Mouse (Mus musculus) G1E (cell line): ENCODE measurements around the gene Dguok. TPM values are rescaled to one million over a fixed set of nuclear protein-coding genes. Genes with fewer than 3 reads are reported as not detected.

Experiments
- ATAC-seq: 2 replicates; pipeline ENCODE4 v1.8.0; 2016; ENCODE audit warnings: mild to moderate bottlenecking; ENCODE audit not compliant: insufficient number of reproducible peaks, poor library complexity, low FRiP score, severe bottlenecking; ENCODE audit errors: extremely low read depth
- DNase-seq: peaks from one replicate; pipeline ENCODE4 v3.0.0; 2012; ENCODE audit warnings: low spot score
- H3K27me3 ChIP-seq: 2 replicates; pipeline ENCODE4 v1.6.1; 2012; ENCODE audit warnings: mild to moderate bottlenecking, low read length, inconsistent platforms; ENCODE audit not compliant: insufficient read depth
- H3K36me3 ChIP-seq: replicated peaks from 2 replicates; pipeline ENCODE3; 2012; ENCODE audit warnings: mild to moderate bottlenecking, inconsistent platforms
- H3K4me1 ChIP-seq: 2 replicates; pipeline ENCODE4 v1.6.1; 2012; ENCODE audit warnings: low read depth, low read length, inconsistent platforms, mixed read lengths; ENCODE audit not compliant: insufficient read depth
- H3K4me3 ChIP-seq: 2 replicates; pipeline ENCODE4 v1.5.1; 2012; ENCODE audit warnings: low read depth, mild to moderate bottlenecking, inconsistent platforms, low read length, moderate library complexity, mixed read lengths
- H3K9me3 ChIP-seq: replicated peaks from 2 replicates; pipeline ENCODE4 v1.6.1; 2012; ENCODE audit warnings: inconsistent platforms
- CTCF ChIP-seq: IDR thresholded peaks from 2 replicates; pipeline ENCODE4 v1.5.1; 2012; ENCODE audit warnings: low read depth, low read length, inconsistent platforms, mixed read lengths
- GATA1 ChIP-seq: IDR thresholded peaks from 2 replicates; pipeline ENCODE4 v1.6.1; 2012; ENCODE audit warnings: borderline replicate concordance, low read length, inconsistent platforms, mixed read lengths
- GATA2 ChIP-seq: IDR thresholded peaks from 2 replicates; pipeline ENCODE4 v1.6.1; 2012; ENCODE audit warnings: low read depth, low read length, inconsistent platforms, borderline replicate concordance
- POLR2AphosphoS5 ChIP-seq: IDR thresholded peaks from 2 replicates; pipeline ENCODE4 v1.6.1; 2012; ENCODE audit warnings: low read depth, low read length, inconsistent platforms; ENCODE audit not compliant: insufficient replicate concordance
- TAL1 ChIP-seq: conservative IDR thresholded peaks from 2 replicates; pipeline ENCODE4 v1.6.1; 2012; ENCODE audit warnings: low read depth, low read length, inconsistent platforms, mixed read lengths
- polyA plus RNA-seq: library from polyadenylated mRNA; stranded (reverse); fragments of >175 nt; gene quantifications from 2 replicates; pipeline ENCODE4 v1.2.3, GENCODE M21; 2012
- total RNA-seq, 2 experiments: library from RNA; stranded (forward) in 1 of 2; stranded (reverse) in 1 of 2; fragments of 200-1000 nt in 1 of 2; fragments of >200 nt in 1 of 2; fragmentation: Nextera tagmentation in 1 of 2; gene quantifications; 2 replicates each; pipeline ENCODE4 v1.2.3; 2014 to 2017

Dguok gene
- total and polyA plus RNA-seq, 3 experiments = 6.7 to 25.6 (median 25.1) TPM

DNA sequence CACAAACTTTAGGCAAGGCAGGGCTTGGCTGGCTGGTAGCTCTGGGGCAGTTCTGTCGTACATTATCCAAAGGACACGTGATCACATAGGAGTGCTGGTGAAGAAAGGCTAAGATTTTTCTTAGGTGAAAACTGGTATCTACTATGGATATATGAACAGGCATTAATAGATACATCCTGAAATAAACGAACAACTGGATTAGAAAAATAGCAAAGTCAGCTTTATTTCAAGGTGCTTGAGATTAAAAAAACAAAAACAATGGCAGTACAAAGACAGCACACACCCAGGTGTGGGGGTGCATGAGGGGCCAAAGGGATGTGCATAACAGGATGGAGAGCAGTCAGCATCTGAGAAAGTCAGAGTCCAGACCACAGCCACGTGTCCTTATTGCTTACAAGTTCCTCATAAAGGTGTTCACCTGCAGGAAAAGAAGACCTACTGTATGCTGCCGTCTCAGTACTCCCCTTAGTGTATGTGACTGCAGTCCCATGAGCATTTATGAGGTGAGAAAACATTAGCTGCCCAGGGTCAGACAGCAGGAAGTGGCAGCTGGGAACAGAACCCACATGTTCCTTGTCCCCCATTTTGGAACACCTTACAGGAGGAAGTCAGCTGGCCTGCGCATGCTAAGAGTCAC is 26.6 kb downstream of the Dguok start:
- DNase-seq = no peak
- Histone ChIP-seq H3K36me3 (peaks cover 47% of the 10 kb centered on the region), H3K4me3 (no peak overlapping the region), H3K27me3 (peaks cover 39% of the 10 kb centered on the region), H3K9me3 (no peaks in the 10 kb centered on the region), H3K4me1 (peaks cover 14% of the 10 kb centered on the region)
- TF ChIP-seq POLR2AphosphoS5 = no peak
- no peak for TF ChIP-seq GATA2
- no peak for TF ChIP-seq GATA1
- no peak for TF ChIP-seq TAL1
- no peak for ATAC-seq

DNA sequence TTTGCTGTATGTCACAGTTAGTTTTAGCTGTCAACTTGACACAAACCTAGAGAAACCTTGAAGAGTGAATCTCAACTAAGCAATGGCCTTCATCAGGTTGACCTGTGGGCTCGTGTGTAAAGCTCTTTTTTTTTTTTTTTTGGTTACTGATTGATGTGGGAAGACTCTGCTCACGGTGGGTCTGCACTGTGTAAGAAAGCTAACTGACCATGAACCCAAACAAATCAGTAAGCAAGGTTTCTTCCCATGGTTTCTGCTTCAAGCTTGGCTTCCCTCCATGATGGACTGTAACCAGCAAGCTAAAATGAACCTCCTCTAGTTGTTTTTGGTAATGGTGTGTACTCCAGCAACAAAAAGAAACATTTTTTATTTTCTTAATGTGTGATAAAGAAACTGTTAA is 27.6 kb downstream of the Dguok start:
- TF ChIP-seq CTCF (no peak), POLR2AphosphoS5 (no peak), TAL1 (no peak), GATA2 (no peak), GATA1 (no peak)
- DNase-seq (no peak), ATAC-seq (no peak)
- no peaks in the 10 kb centered on the region for H3K9me3 ChIP-seq
- H3K4me3 ChIP-seq = no peak overlapping the region
- peaks cover 48% of the 10 kb centered on the region for H3K27me3 ChIP-seq
- peaks cover 14% of the 10 kb centered on the region for H3K4me1 ChIP-seq
- peaks cover 39% of the 10 kb centered on the region for H3K36me3 ChIP-seq

DNA sequence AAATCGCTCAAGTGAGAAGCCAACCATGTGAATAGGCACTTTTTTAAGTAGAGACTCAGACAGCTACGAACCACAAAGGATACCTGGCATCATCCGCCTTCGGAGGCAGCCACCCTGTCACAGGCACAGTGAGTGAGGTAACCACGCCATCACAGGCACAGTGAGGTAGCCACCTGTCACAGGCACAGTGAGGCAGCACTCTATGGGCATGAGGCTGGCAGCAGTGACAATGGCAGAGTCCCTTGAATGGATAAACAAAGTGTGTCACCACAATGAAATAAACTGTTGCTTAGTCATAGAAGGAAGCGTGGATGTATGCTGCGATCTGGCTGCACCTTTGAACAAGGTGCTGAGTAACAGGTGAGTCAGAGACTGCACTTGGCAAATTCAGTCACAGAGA is 28.1 kb downstream of the Dguok start:
- Histone ChIP-seq H3K4me1 (peaks cover 11% of the 10 kb centered on the region), H3K9me3 (no peaks in the 10 kb centered on the region), H3K36me3 (peaks cover 34% of the 10 kb centered on the region), H3K27me3 (peaks cover 49% of the 10 kb centered on the region), H3K4me3 (no peak overlapping the region)
- DNase-seq = no peak
- TF ChIP-seq GATA2 (no peak), TAL1 (no peak), GATA1 (no peak), CTCF (no peak)
- no peak for ATAC-seq

DNA sequence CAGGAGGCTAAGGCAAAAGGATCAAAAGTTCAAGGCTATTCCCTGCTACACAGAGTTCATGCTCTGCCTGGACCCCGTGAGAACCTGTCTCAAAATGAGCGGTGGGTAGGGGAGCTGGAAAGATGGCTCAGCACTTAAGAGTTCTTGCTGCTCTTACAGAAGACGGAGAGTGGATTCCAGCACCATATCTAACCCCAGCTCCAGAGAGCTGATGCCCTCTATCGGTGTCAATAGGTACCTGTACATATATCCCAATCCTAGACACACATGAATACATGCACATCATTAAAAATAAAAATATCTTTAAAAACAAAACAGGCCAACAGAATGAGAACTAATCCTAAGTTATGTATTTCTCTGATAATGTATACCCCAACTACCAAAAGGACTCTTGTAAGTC is 28.6 kb downstream of the Dguok start:
- no peak for TF ChIP-seq GATA2
- no peak for TF ChIP-seq TAL1
- no peak for TF ChIP-seq GATA1
- no peak for TF ChIP-seq CTCF
- no peak for TF ChIP-seq POLR2AphosphoS5
- Histone ChIP-seq H3K36me3 (peaks cover 34% of the 10 kb centered on the region), H3K9me3 (no peaks in the 10 kb centered on the region), H3K27me3 (peaks cover 51% of the 10 kb centered on the region), H3K4me3 (no peak overlapping the region), H3K4me1 (peaks cover 11% of the 10 kb centered on the region)
- DNase-seq (no peak), ATAC-seq (no peak)

DNA sequence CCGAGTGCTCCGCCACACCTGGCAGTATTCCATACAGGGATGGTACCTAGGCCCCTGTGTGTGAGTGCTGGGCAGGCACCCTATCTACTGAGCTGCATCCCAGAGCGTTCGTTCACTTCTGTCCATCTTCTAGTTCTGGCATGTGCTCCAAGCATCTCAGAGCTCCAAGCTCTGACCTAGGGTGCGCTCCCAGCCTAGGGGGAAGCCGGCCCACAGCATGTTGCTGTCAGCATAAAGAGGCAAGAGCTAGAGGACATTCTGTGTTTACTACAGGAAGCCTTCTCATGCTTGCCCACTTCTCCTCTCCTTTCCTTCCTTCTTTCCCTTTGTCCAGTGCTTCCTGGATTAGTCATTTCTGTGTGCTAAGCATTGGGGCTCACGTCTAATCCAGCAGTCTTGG is 31.3 kb downstream of the Dguok start:
- DNase-seq (no peak), ATAC-seq (no peak)
- Histone ChIP-seq H3K27me3 (peaks cover 51% of the 10 kb centered on the region), H3K4me3 (no peak overlapping the region), H3K36me3 (peaks cover 13% of the 10 kb centered on the region), H3K4me1 (no peaks in the 10 kb centered on the region; the same call in 1 of the 2 replicates), H3K9me3 (no peaks in the 10 kb centered on the region)
- TF ChIP-seq CTCF (no peak), GATA1 (no peak), TAL1 (no peak), GATA2 (no peak), POLR2AphosphoS5 (no peak)

DNA sequence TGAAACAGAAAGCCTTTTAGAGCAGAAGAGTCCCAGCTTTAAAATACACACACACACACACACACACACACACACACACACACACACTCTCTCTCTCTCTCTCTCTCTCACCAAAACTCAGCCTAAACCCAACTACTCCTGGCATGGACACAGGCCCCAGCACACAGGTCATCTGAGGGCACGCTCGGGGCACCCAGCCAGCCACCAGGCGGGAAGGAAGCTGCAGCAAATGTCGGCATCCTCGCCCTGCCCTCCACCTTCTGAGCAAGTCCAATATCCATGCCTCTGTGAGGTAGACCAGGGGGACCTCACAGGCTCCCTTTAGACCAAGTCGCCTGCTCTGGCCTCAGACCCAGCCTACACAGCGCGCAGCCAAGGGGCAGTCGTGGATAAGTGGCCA is 33.5 kb downstream of the Dguok start:
- ATAC-seq = no peak
- peaks cover 59% of the 10 kb centered on the region for H3K27me3 ChIP-seq
- no peak for DNase-seq
- H3K4me1 ChIP-seq = no peaks in the 10 kb centered on the region
- H3K36me3 ChIP-seq = no peaks in the 10 kb centered on the region
- H3K9me3 ChIP-seq = no peaks in the 10 kb centered on the region
- H3K4me3 ChIP-seq = no peak overlapping the region
- TF ChIP-seq POLR2AphosphoS5 = no peak
- no peak for TF ChIP-seq GATA2
- no peak for TF ChIP-seq CTCF
- TF ChIP-seq GATA1 = no peak
- no peak for TF ChIP-seq TAL1

DNA sequence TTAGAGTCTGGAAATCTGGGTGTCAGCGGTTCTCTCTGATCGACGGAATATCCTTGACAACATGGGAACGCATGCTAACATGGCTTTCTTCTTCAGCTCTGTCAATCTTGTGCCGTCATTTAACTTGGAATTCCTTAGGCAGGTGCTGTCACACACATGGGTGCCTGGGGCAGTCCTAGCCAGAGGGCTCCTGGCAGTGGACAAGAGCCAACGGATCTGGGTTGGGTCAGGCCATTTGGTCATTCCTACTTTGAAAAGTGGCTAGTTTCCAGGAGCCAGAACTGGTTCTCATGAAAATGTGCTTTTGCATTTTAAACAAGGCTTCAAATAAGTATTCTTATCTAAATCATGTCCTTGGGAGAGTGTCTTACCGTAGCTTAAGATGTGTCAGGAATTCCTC is 35.0 kb downstream of the Dguok start:
- DNase-seq (no peak), ATAC-seq (no peak)
- Histone ChIP-seq H3K4me1 (no peaks in the 10 kb centered on the region), H3K36me3 (no peaks in the 10 kb centered on the region), H3K9me3 (no peaks in the 10 kb centered on the region), H3K27me3 (peaks cover 64% of the 10 kb centered on the region), H3K4me3 (no peak overlapping the region)
- TF ChIP-seq GATA2 (no peak), POLR2AphosphoS5 (no peak), GATA1 (no peak), TAL1 (no peak), CTCF (no peak)
